Mouse (Mus musculus): ENCODE data around the gene Anxa1.

GRCm38 (mm10) chr19:20403219-20403618 lies 12.5 kb upstream of the Anxa1 start:
- TF ChIP-seq POLR2A (IDR thresholded peaks at IDR 0.05; ENCODE audit: extremely low read depth, insufficient read depth, low read length) (no peak), CTCF (IDR thresholded peaks at IDR 0.05; ENCODE audit: low read depth, low read length) (no peak)

Data from liver, adult 2 months (tissue).